Mouse (Mus musculus): ENCODE results near the gene Ache. TPM values are rescaled to one million over a fixed set of nuclear protein-coding genes. Genes with fewer than 3 reads are reported as not detected.
A peak's percentile ranks its signal among the peaks of the same experiment; 100 is the strongest.

Gene Ache
- total and polyA plus RNA-seq, 3 experiments: 7.0 to 16.8 TPM; not detected in 1

DNA sequence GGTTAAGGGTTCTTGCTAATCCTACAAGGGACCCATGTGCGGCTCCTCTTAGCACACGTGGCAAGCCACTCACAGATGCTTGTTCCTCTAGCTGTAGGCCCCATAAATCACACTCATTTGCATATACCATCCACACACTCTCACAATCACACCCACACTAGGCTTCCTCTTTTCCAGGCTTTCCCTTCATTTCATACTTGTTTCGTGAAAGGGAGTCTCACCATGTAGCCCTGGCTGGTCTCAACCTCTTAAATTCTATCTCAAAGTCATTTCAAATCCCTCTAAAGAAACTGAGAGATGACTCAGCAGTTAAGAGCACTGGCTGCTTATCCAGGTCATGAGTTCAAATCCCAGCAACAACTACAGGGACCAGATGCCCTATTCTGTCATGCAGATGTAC lies 18.5 kb downstream of the Ache start:
- no peaks in the 10 kb centered on the region for H3K9me3 ChIP-seq (replicated peaks; ENCODE audit: insufficient read depth, low read length)
- peaks cover 5 to 36% of the 10 kb centered on the region in 2 experiments; a peak in 3 of 4 replicates for H3K4me1 ChIP-seq (ENCODE audit: control insufficient read depth in 1 of 2, insufficient read depth in 2 of 2, low read length in 2 of 2)
- peaks cover 3 to 41% of the 10 kb centered on the region in 2 experiments; a peak in 3 of 4 replicates for H3K36me3 ChIP-seq (ENCODE audit: control insufficient read depth in 1 of 2, insufficient read depth in 2 of 2, low read length in 2 of 2)
- H3K27me3 ChIP-seq (ENCODE audit: control insufficient read depth in 1 of 2, insufficient read depth in 2 of 2, low read length in 2 of 2): no peaks in the 10 kb centered on the region
- peaks cover 43% of the 10 kb centered on the region for H3K79me2 ChIP-seq (ENCODE audit: control insufficient read depth, insufficient read depth, low read length, poor library complexity)
- DNase-seq (ENCODE audit: low read depth, low spot score): peak; percentile 68
- H3K27ac ChIP-seq (ENCODE audit: control insufficient read depth, low read depth, low read length): peak overlapping the region; percentile 93
- peak; percentile 31; the same call in 1 of the 2 replicates for TF ChIP-seq RCOR1 (IDR thresholded peaks at IDR 0.05; ENCODE audit: low read depth, low read length)
- 0 out of 2 replicates have a peak, but pooled peaks have one; percentile 9 for TF ChIP-seq NELFE (IDR thresholded peaks at IDR 0.05; ENCODE audit: low read depth, low read length)
- TF ChIP-seq POLR2A (IDR thresholded peaks at IDR 0.05; ENCODE audit: control insufficient read depth in 1 of 2, insufficient read depth in 1 of 2, low read depth in 1 of 2, low read length in 2 of 2, poor library complexity in 1 of 2): peak in 1 of 2 experiments; percentile 28; a peak in 1 of 4 replicates
- 0 out of 2 replicates have a peak, but pooled peaks have one; percentile 57 for TF ChIP-seq SIN3A (IDR thresholded peaks at IDR 0.05; ENCODE audit: low read length)
- TF ChIP-seq CTCF (IDR thresholded peaks at IDR 0.05 in 2 of 3, conservative IDR thresholded peaks at IDR 0.05 in 1 of 3; ENCODE audit: control insufficient read depth in 1 of 3, insufficient read depth in 1 of 3, low read depth in 2 of 3, low read length in 3 of 3, poor library complexity in 1 of 3, severe bottlenecking in 1 of 3): no peak
- no peak for TF ChIP-seq TBP (IDR thresholded peaks at IDR 0.05; ENCODE audit: low read depth, low read length)
- no peak for TF ChIP-seq ELF1 (IDR thresholded peaks at IDR 0.05; ENCODE audit: low read depth, low read length)
- peak; percentile 94 for TF ChIP-seq MXI1 (IDR thresholded peaks at IDR 0.05; ENCODE audit: low read depth, low read length)
- TF ChIP-seq GABPA (IDR thresholded peaks at IDR 0.05; ENCODE audit: low read depth, low read length): peak; percentile 40; the same call in 1 of the 2 replicates
- 0 out of 2 replicates have a peak, but pooled peaks have one; percentile 49 for TF ChIP-seq MAFK (IDR thresholded peaks at IDR 0.05; ENCODE audit: borderline replicate concordance, low read depth, low read length)
- TF ChIP-seq ETS1 (IDR thresholded peaks at IDR 0.05; ENCODE audit: low read depth, low read length): peak; percentile 9; the same call in 1 of the 2 replicates
- peak; percentile 90 for TF ChIP-seq MAX (IDR thresholded peaks at IDR 0.05; ENCODE audit: low read length)
- TF ChIP-seq MYC (IDR thresholded peaks at IDR 0.05; ENCODE audit: low read depth, low read length): peak; percentile 94
- TF ChIP-seq CHD2 (IDR thresholded peaks at IDR 0.05; ENCODE audit: low read length): no peak
- no peak for TF ChIP-seq NRF1 (IDR thresholded peaks at IDR 0.05; ENCODE audit: insufficient read depth, low read depth, low read length, poor library complexity, severe bottlenecking)
- TF ChIP-seq USF1 (IDR thresholded peaks at IDR 0.05; ENCODE audit: low read depth, low read length): 0 out of 2 replicates have a peak, but pooled peaks have one; percentile 18
- peak overlapping the region; percentile 93 for H3K9ac ChIP-seq (ENCODE audit: control insufficient read depth, low read depth, low read length, poor library complexity, severe bottlenecking)
- peak overlapping the region; percentile 73 to 86 for H3K4me3 ChIP-seq (ENCODE audit: control insufficient read depth in 1 of 2, insufficient read depth in 1 of 2, low read depth in 2 of 2, low read length in 2 of 2)

DNA sequence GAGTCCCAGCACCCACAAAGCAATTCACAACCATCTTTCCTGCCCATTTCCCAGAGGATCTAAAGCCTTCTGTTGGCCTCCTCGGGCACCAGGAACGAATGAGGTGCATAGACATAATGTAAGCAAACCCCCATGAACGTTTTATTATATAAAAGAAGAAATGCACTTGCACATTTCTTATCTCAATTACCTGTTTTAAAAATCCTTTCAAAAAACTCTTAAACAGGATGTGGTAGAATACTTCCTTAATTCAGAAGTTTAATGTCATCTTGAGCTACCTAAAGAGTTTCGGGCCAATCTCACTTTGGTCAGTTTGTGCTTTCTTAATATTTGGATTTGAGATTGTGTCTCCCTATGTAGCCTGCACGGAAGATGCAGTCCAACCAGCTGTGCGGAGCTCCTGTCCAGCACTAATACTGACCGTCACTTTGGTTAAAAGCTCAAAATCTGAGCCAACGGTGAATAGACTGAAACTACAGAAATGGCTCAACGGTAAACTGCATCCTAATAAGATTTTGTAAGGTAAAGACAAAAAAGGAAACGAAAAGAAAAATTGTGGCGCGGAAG lies 19.2 kb downstream of the Ache start:
- H3K9ac ChIP-seq (ENCODE audit: control insufficient read depth, low read depth, low read length, poor library complexity, severe bottlenecking): peak overlapping the region; percentile 93
- H3K36me3 ChIP-seq (ENCODE audit: control insufficient read depth in 1 of 2, insufficient read depth in 2 of 2, low read length in 2 of 2): peaks cover 2 to 37% of the 10 kb centered on the region in 2 experiments; a peak in 3 of 4 replicates
- H3K4me1 ChIP-seq (ENCODE audit: control insufficient read depth in 1 of 2, insufficient read depth in 2 of 2, low read length in 2 of 2): peaks cover 5 to 36% of the 10 kb centered on the region in 2 experiments; a peak in 3 of 4 replicates
- DNase-seq (ENCODE audit: low read depth, low spot score): peak; percentile 56
- H3K4me3 ChIP-seq (ENCODE audit: control insufficient read depth in 1 of 2, insufficient read depth in 1 of 2, low read depth in 2 of 2, low read length in 2 of 2): peak overlapping the region; percentile 73 to 86
- peaks cover 43% of the 10 kb centered on the region for H3K79me2 ChIP-seq (ENCODE audit: control insufficient read depth, insufficient read depth, low read length, poor library complexity)
- no peaks in the 10 kb centered on the region for H3K9me3 ChIP-seq (replicated peaks; ENCODE audit: insufficient read depth, low read length)
- no peaks in the 10 kb centered on the region for H3K27me3 ChIP-seq (ENCODE audit: control insufficient read depth in 1 of 2, insufficient read depth in 2 of 2, low read length in 2 of 2)
- H3K27ac ChIP-seq (ENCODE audit: control insufficient read depth, low read depth, low read length): peak overlapping the region; percentile 93
- 0 out of 2 replicates have a peak, but pooled peaks have one; percentile 4 for TF ChIP-seq MYC (IDR thresholded peaks at IDR 0.05; ENCODE audit: low read depth, low read length)
- no peak for TF ChIP-seq MAFK (IDR thresholded peaks at IDR 0.05; ENCODE audit: borderline replicate concordance, low read depth, low read length)
- TF ChIP-seq HCFC1 (IDR thresholded peaks at IDR 0.05; ENCODE audit: low read depth, low read length): no peak; the same call in 1 of the 2 replicates
- 0 out of 2 replicates have a peak, but pooled peaks have one; percentile 39 for TF ChIP-seq SIN3A (IDR thresholded peaks at IDR 0.05; ENCODE audit: low read length)
- peak; percentile 53 for TF ChIP-seq GATA1 (IDR thresholded peaks at IDR 0.05; ENCODE audit: low read depth, low read length)
- TF ChIP-seq UBTF (IDR thresholded peaks at IDR 0.05; ENCODE audit: borderline replicate concordance, insufficient read depth, low read depth, low read length): no peak
- TF ChIP-seq RCOR1 (IDR thresholded peaks at IDR 0.05; ENCODE audit: low read depth, low read length): peak; percentile 75
- TF ChIP-seq MXI1 (IDR thresholded peaks at IDR 0.05; ENCODE audit: low read depth, low read length): no peak
- no peak for TF ChIP-seq ZNF384 (IDR thresholded peaks at IDR 0.05; ENCODE audit: low read depth, low read length)
- TF ChIP-seq CHD2 (IDR thresholded peaks at IDR 0.05; ENCODE audit: low read length): no peak
- TF ChIP-seq POLR2AphosphoS2 (IDR thresholded peaks at IDR 0.05; ENCODE audit: low read length): no peak
- TF ChIP-seq TBP (IDR thresholded peaks at IDR 0.05; ENCODE audit: low read depth, low read length): no peak
- 0 out of 4 replicates have a peak, but pooled peaks of 1 of the 2 experiments have one; percentile 21 for TF ChIP-seq EP300 (IDR thresholded peaks at IDR 0.05; ENCODE audit: low read depth in 1 of 2, low read length in 2 of 2)
- no peak for TF ChIP-seq TAL1 (IDR thresholded peaks at IDR 0.05; ENCODE audit: low read length)
- no peak for TF ChIP-seq ZC3H11A (IDR thresholded peaks at IDR 0.05; ENCODE audit: low read depth, low read length)
- no peak for TF ChIP-seq ELF1 (IDR thresholded peaks at IDR 0.05; ENCODE audit: low read depth, low read length)
- no peak for TF ChIP-seq MYB (IDR thresholded peaks at IDR 0.05; ENCODE audit: low read depth, low read length)
- no peak for TF ChIP-seq JUND (IDR thresholded peaks at IDR 0.05; ENCODE audit: low read depth, low read length)
- TF ChIP-seq ZMIZ1 (IDR thresholded peaks at IDR 0.05; ENCODE audit: low read depth, low read length): no peak
- TF ChIP-seq USF2 (IDR thresholded peaks at IDR 0.05; ENCODE audit: borderline replicate concordance in 1 of 2, insufficient read depth in 1 of 2, low read depth in 1 of 2, low read length in 2 of 2): no peak

Measured in MEL (cell line).